Mouse (Mus musculus): ENCODE results near the gene Notch1. TPM values are rescaled to one million over a fixed set of nuclear protein-coding genes. Genes with fewer than 3 reads are reported as not detected.
A peak's percentile ranks its signal among the peaks of the same experiment; 100 is the strongest.

The Notch1 gene
- polyA plus RNA-seq, 1 experiment from 2014 or later, result 47.5 TPM

- WGBS, result 90% methylated on average over 3 of the region's 3 CpGs
- Histone ChIP-seq H3K9ac (ENCODE audit: low read length) (no peak overlapping the region), H3K27me3 (ENCODE audit: control insufficient read depth, insufficient read depth, low read length) (no peaks in the 10 kb centered on the region), H3K9me3 (ENCODE audit: control insufficient read depth, low read length) (no peaks in the 10 kb centered on the region), H3K36me3 (ENCODE audit: control insufficient read depth, insufficient read depth, low read length) (no peaks in the 10 kb centered on the region), H3K4me3 (ENCODE audit: low read depth, low read length) (no peak overlapping the region), H3K27ac (ENCODE audit: low read depth, low read length) (no peak overlapping the region), H3K4me2 (no peak overlapping the region), H3K4me1 (ENCODE audit: control insufficient read depth, insufficient read depth, low read length) (peaks cover 27% of the 10 kb centered on the region)
- no peak for ATAC-seq (ENCODE audit: low FRiP score)
- no peak for DNase-seq (ENCODE audit: low spot score, missing footprints)
Measured at GRCm38 (mm10) chr2:26506746-26507280, 9.7 kb downstream of the Notch1 start.

GRCm38 (mm10) chr2:26504772-26505480, 11.5 kb downstream of the Notch1 start:
- WGBS, result 68% methylated on average over 9 of the region's 9 CpGs
- Histone ChIP-seq H3K4me2 (peak overlapping the region; percentile 42), H3K9ac (ENCODE audit: low read length) (no peak overlapping the region; the same call in 1 of the 2 replicates), H3K9me3 (ENCODE audit: control insufficient read depth, low read length) (no peaks in the 10 kb centered on the region), H3K4me3 (ENCODE audit: low read depth, low read length) (peak overlapping the region; percentile 96), H3K27ac (ENCODE audit: low read depth, low read length) (0 out of 2 replicates have a peak overlapping the region, but pooled peaks have one; percentile 67), H3K27me3 (ENCODE audit: control insufficient read depth, insufficient read depth, low read length) (no peaks in the 10 kb centered on the region), H3K4me1 (ENCODE audit: control insufficient read depth, insufficient read depth, low read length) (peaks cover 37% of the 10 kb centered on the region), H3K36me3 (ENCODE audit: control insufficient read depth, insufficient read depth, low read length) (no peaks in the 10 kb centered on the region)
- no peak for DNase-seq (ENCODE audit: low spot score, missing footprints)
- ATAC-seq (ENCODE audit: low FRiP score), result no peak

GRCm38 (mm10) chr2:26503661-26504575, 12.5 kb downstream of the Notch1 start:
- 1% methylated on average over 56 of the region's 59 CpGs for WGBS
- Histone ChIP-seq H3K27ac (ENCODE audit: low read depth, low read length) (peak overlapping the region; percentile 92), H3K9ac (ENCODE audit: low read length) (peak overlapping the region; percentile 97), H3K36me3 (ENCODE audit: control insufficient read depth, insufficient read depth, low read length) (0 out of 2 replicates have a peak, but pooled peaks cover 2% of the 10 kb centered on the region), H3K4me3 (ENCODE audit: low read depth, low read length) (peak overlapping the region; percentile 96), H3K27me3 (ENCODE audit: control insufficient read depth, insufficient read depth, low read length) (no peaks in the 10 kb centered on the region), H3K9me3 (ENCODE audit: control insufficient read depth, low read length) (no peaks in the 10 kb centered on the region), H3K4me2 (peak overlapping the region; percentile 42), H3K4me1 (ENCODE audit: control insufficient read depth, insufficient read depth, low read length) (peaks cover 48% of the 10 kb centered on the region)
- DNase-seq (ENCODE audit: low spot score, missing footprints), result peak; percentile 99
- peak; percentile 71 for ATAC-seq (ENCODE audit: low FRiP score)

GRCm38 (mm10) chr2:26502863-26503631, 13.4 kb downstream of the Notch1 start:
- H3K27me3 ChIP-seq (ENCODE audit: control insufficient read depth, insufficient read depth, low read length), result no peaks in the 10 kb centered on the region
- peak overlapping the region; percentile 96 for H3K4me3 ChIP-seq (ENCODE audit: low read depth, low read length)
- 0 out of 2 replicates have a peak, but pooled peaks cover 2% of the 10 kb centered on the region for H3K36me3 ChIP-seq (ENCODE audit: control insufficient read depth, insufficient read depth, low read length)
- ATAC-seq (ENCODE audit: low FRiP score) (no peak), DNase-seq (ENCODE audit: low spot score, missing footprints) (peak; percentile 96)
- under 1% methylated on average over 57 of the region's 57 CpGs for WGBS
- H3K4me2 ChIP-seq, result peak overlapping the region; percentile 42
- H3K9me3 ChIP-seq (ENCODE audit: control insufficient read depth, low read length), result no peaks in the 10 kb centered on the region
- peak overlapping the region; percentile 97 for H3K9ac ChIP-seq (ENCODE audit: low read length)
- H3K27ac ChIP-seq (ENCODE audit: low read depth, low read length), result peak overlapping the region; percentile 92
- H3K4me1 ChIP-seq (ENCODE audit: control insufficient read depth, insufficient read depth, low read length), result peaks cover 54% of the 10 kb centered on the region

- H3K9me3 ChIP-seq (ENCODE audit: control insufficient read depth, low read length), result no peaks in the 10 kb centered on the region
Measured at GRCm38 (mm10) chr2:26502299-26502862, 14.1 kb downstream of the Notch1 start.

GRCm38 (mm10) chr2:26501651-26502141, 14.8 kb downstream of the Notch1 start:
- Histone ChIP-seq H3K9ac (ENCODE audit: low read length) (peak overlapping the region; percentile 97), H3K9me3 (ENCODE audit: control insufficient read depth, low read length) (no peaks in the 10 kb centered on the region), H3K4me3 (ENCODE audit: low read depth, low read length) (peak overlapping the region; percentile 96), H3K27ac (ENCODE audit: low read depth, low read length) (peak overlapping the region; percentile 92), H3K4me1 (ENCODE audit: control insufficient read depth, insufficient read depth, low read length) (peaks cover 55% of the 10 kb centered on the region), H3K36me3 (ENCODE audit: control insufficient read depth, insufficient read depth, low read length) (0 out of 2 replicates have a peak, but pooled peaks cover 2% of the 10 kb centered on the region), H3K4me2 (peak overlapping the region; percentile 42), H3K27me3 (ENCODE audit: control insufficient read depth, insufficient read depth, low read length) (no peaks in the 10 kb centered on the region)
- WGBS, result 1% methylated on average over 15 of the region's 15 CpGs
- DNase-seq (ENCODE audit: low spot score, missing footprints) (peak; percentile 98), ATAC-seq (ENCODE audit: low FRiP score) (peak; percentile 45)

More at GRCm38 (mm10) chr2:26502299-26502862, 14.1 kb downstream of the Notch1 start:
- Histone ChIP-seq H3K4me1 (ENCODE audit: control insufficient read depth, insufficient read depth, low read length) (peaks cover 54% of the 10 kb centered on the region), H3K36me3 (ENCODE audit: control insufficient read depth, insufficient read depth, low read length) (0 out of 2 replicates have a peak, but pooled peaks cover 2% of the 10 kb centered on the region), H3K4me3 (ENCODE audit: low read depth, low read length) (peak overlapping the region; percentile 96), H3K27me3 (ENCODE audit: control insufficient read depth, insufficient read depth, low read length) (no peaks in the 10 kb centered on the region), H3K27ac (ENCODE audit: low read depth, low read length) (peak overlapping the region; percentile 92), H3K9ac (ENCODE audit: low read length) (peak overlapping the region; percentile 97), H3K4me2 (peak overlapping the region; percentile 42)
- WGBS, result under 1% methylated on average over 33 of the region's 33 CpGs
- peak; percentile 43 for ATAC-seq (ENCODE audit: low FRiP score)
- peak; percentile 97 for DNase-seq (ENCODE audit: low spot score, missing footprints)

- peak overlapping the region; percentile 96 for H3K4me3 ChIP-seq (ENCODE audit: low read depth, low read length)
Measured at GRCm38 (mm10) chr2:26500599-26501370, 15.7 kb downstream of the Notch1 start.

More at GRCm38 (mm10) chr2:26500599-26501370, 15.7 kb downstream of the Notch1 start:
- DNase-seq (ENCODE audit: low spot score, missing footprints) (peak; percentile 96), ATAC-seq (ENCODE audit: low FRiP score) (peak; percentile 87)
- Histone ChIP-seq H3K9me3 (ENCODE audit: control insufficient read depth, low read length) (no peaks in the 10 kb centered on the region), H3K27me3 (ENCODE audit: control insufficient read depth, insufficient read depth, low read length) (no peaks in the 10 kb centered on the region), H3K27ac (ENCODE audit: low read depth, low read length) (peak overlapping the region; percentile 92), H3K9ac (ENCODE audit: low read length) (peak overlapping the region; percentile 97), H3K4me1 (ENCODE audit: control insufficient read depth, insufficient read depth, low read length) (peaks cover 63% of the 10 kb centered on the region), H3K4me2 (peak overlapping the region; percentile 42), H3K36me3 (ENCODE audit: control insufficient read depth, insufficient read depth, low read length) (peaks cover 3% of the 10 kb centered on the region; the same call in 1 of the 2 replicates)
- 10% methylated on average over 14 of the region's 14 CpGs for WGBS

Data from midbrain, embryonic 11.5 days (tissue).